Mouse (Mus musculus) E14TG2a.4 (cell line): ENCODE results near the gene Retsat.

Experiments used
- CTCF ChIP-seq: conservative IDR thresholded peaks from 2 replicates; pipeline ENCODE4 v1.5.1; 2014; ENCODE audit warnings: low read length
- NANOG ChIP-seq: IDR thresholded peaks from 2 replicates; pipeline ENCODE4 v1.6.1; 2014; ENCODE audit warnings: borderline replicate concordance, low read length, mixed read lengths

- TF ChIP-seq CTCF, result no peak
- TF ChIP-seq NANOG, result no peak
Observed at GRCm38 (mm10) chr6:72608662-72609184, 10.4 kb downstream of the Retsat start.
